Mouse (Mus musculus) spleen, postnatal 36 days (tissue): ENCODE results near the gene Smr2.
"Not testable (repeated sequence)": the region's sequence is repeated elsewhere in the genome, so short reads cannot be mapped to it uniquely, and the experiment has no call there.

Experiments
- DNase-seq, 2 experiments: peaks; one replicate each; pipeline ENCODE4 v3.0.0; 2022; ENCODE audit warnings: low spot score in 2 of 2, mixed read lengths in 1 of 2

Gene Smr2

GRCm38 (mm10) chr5:88086256-88086655 is at the start of gene Smr2:
Smr2 (plus strand) TSS chr5:88086556.
- DNase-seq, result not testable (repeated sequence)

GRCm38 (mm10) chr5:88111430-88111829 is 25.1 kb downstream of the Smr2 start, which contains the start of gene Gm11116:
Gm11116 (minus strand) TSS chr5:88111530.
- DNase-seq, result no peak

- no peak for DNase-seq
Observed at GRCm38 (mm10) chr5:88153999-88154398, 67.6 kb downstream of the Smr2 start, which contains the start of gene Gm11115. Gm11115 (minus strand) TSS chr5:88154099.
